Mouse (Mus musculus) kidney, postnatal 14 days (tissue): Measurements from ENCODE around the gene Tomm40l.
A peak's percentile ranks its signal among the peaks of the same experiment; 100 is the strongest.

Experiments used
- DNase-seq: peaks from one replicate; pipeline ENCODE4 v3.0.0; 2022; ENCODE audit warnings: mixed read lengths

Tomm40l gene

DNA sequence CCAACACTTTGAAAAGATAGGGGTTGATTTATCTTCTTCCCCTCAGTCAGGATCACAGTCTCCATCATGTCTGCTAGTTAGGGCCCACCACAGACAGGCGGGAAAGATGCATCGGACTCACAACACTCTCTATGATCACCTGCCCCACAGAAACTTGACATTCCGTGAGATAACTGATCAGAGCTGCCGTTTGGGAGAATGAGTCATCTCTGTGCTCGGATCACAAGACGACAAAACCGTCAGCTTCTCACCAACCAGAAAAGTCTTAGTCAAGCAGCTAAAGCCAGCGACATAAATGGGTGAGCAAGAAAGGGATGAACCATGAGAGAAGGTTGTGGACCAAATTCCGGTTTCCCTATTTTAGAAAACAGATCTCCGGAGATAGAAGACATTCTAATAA, 30.0 kb downstream of the Tomm40l start:
- no peak for DNase-seq

DNA sequence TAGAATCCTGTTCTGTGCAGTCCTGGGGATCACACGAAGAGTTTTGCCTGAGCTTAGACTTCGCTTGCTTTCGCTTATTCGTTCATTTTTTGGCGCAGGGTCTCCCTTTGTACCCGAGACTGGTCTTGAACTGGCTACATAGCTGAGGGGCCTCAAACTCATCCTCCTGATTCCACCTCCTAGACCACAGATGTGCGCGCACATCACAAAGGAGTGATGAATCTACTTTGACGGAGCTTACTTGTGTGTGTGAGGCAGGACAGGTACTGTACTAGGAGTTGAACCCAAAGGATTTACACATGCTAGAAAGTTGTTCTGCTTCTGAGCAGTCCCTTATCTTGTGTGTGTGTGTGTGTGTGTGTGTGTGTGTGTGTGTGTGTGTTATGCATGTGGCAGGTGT, 31.5 kb downstream of the Tomm40l start:
- no peak for DNase-seq

GRCm38 (mm10) chr1:171189476-171190114, 32.7 kb downstream of the Tomm40l start:
- no peak for DNase-seq

DNA sequence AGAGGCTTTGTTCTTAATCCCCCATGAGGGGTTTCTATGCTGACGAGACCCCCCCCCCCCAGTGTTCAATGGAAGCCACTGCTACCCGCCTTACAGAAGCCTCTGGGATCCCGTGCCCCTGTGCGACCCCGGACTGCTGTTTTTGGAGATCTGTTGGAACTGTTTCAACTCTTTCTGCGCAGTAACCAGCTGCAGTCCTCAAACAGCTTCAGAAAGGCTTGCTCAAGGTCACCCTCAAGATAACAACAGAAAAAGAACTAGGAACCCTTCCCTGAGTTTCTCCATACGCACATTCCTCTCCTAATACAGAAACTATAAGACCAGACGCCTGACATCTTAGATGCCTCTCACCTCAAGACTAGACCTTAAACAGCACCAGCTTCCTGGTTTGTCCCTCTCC, 33.3 kb downstream of the Tomm40l start:
- DNase-seq = peak; percentile 42

DNA sequence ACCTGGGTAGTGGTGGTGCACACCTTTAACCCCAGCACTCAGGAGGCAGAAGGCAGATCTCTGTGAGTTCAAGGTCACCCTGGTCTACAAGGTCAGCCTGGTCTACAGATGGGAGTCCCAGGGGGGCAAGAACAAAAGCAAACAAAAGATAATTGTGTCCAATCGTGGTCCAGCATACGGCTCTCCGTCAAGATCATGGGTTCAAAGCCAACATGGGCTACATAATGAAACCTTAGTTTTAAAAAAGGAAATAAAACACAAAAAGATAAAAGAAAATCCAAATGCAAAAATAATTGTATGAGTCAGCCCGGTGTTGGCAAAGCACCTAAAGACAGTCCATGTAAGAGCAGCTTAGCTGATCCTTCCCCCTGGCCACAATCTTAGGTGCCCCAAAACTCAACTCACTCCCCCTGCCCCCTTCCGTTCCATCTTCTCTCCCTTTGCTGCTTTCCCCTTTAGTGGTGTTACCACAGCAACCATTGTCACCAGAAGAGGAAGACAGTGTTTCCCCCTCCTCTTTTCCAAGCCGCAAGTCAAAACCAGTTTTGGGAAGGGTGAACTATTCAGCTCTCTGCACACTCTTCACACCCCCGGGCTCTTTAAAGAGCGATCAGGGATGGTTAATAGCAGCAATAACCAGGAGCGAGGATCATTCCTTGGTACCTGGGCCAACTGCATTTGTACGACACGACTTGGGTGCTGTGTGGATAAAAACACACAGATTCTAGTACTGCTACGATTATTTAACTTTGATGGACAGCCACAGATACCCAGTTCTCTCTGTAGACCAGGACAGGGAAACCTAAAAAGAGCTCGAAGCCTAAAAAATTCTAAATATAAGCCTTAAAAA, 34.2 kb downstream of the Tomm40l start:
- DNase-seq = no peak

DNA sequence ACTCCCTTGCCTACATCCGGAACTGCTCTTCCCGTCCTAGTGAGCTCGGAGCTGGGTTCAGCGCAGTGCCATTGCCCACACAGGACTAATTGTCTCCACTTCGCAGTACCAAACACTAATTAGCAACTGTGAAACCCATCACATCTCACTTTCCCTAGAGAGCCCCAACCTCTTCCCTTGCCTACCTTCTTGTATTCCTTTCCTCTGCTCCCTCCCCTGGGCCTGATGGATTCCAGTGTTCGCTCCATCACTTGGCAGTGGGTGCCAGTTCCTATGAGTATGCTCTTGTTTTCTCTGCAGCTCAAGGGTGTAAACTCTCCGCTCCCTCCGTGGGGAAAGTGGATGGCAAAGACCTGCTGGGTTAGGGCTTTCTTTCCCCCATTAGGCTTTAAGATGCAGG, 36.7 kb downstream of the Tomm40l start:
- DNase-seq = no peak

GRCm38 (mm10) chr1:171184314-171184713, 38.0 kb downstream of the Tomm40l start:
- peak; percentile 32 for DNase-seq

DNA sequence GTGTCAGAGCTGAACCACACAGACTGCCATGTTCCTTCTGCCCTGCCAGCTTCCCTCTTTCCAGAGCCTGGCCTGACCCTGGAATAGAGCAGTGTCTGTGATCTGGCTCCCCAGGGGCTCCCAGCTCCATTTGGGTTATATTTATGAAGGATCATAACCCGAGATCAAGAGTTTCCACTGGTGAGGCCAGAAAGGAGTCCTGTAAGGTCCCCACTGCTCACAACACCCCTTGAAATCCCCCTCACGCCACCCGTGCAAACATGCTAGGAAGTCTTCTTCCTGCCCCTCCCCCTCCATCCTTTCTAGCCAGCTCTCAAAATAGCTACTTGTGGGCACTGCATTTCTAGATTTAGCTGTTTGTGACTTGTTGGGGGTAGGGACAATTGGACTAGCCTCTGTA, 38.7 kb downstream of the Tomm40l start:
- DNase-seq = peak; percentile 54

DNA sequence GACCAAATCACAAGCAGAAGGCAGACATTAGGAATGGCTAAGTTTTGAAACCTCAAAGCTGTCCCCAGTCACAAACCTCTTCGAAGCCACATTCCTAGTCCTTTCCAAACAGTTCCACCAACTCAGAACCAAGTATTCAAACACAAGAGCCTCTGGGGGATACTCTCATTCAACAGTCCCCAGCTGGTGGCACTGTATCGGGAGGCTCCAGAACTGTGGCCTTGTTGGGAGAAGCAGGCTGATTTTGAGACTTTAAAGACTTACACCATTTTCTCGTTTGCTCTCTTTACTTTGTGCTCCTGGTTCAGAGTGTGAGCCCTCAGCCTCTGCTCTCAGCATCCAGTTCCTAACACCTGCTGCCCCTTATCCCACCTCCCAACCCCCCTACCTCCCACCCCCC, 39.3 kb downstream of the Tomm40l start:
- DNase-seq = no peak

- DNase-seq = no peak
Measured at GRCm38 (mm10) chr1:171179487-171180171, 42.7 kb downstream of the Tomm40l start.

- no peak for DNase-seq
Measured at GRCm38 (mm10) chr1:171172779-171173178, 49.5 kb downstream of the Tomm40l start.

DNA sequence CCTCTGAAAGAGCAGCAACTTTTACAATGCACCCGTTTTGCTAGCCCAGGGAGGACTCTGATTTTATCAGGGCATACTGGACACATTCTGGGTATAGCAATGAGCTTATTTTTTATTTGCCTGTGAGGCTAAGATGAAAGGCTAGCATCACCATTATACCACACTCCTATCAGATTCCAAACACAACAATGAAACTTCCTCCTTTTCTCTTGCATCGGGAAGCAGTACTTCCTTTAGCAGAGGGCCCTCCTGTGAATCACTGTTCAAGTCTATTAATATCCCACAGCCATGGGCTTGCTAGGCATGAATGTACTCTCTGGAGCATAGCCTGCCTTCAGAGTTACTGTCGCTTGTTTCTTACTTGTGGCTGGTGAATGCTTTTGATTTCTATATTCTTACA, 51.2 kb downstream of the Tomm40l start:
- DNase-seq = no peak

DNA sequence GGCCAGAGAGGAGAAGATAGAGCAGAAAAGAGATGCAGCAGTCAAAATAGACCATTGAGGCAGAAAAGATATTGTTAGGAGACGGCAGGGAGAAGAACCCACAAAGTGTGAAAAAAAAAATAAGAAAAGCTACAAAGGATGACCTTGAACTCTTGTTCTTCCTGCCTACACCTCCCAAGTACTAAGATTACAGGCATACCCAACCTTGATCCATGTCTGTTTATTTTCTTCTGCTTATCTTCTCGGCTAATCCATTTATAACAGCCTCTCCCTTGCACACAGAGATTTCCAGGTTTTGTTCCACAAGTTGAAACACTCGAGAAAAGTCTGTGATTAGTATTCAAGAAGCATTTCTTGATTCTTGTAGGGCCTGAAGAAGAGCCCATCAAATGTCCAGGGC, 52.4 kb downstream of the Tomm40l start:
- no peak for DNase-seq

DNA sequence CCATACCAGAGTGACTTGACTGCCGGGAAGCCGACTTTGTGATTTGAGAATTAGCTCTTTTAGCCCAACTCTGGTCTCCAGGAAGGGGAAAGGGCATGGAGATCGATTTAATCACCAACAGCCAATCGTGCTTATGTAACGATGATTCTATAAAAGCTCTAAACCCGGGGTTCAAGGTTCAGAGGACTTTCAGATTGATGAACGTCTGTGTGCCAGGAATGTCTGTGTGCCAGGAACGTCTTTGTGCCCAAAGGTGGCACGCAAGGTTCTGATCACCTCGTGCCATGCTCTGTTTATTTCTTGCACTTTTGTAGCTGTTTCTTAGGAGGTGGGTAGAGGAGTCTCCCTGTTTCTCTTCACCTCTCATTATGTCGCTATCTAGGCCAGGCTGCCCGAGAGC, 53.4 kb downstream of the Tomm40l start:
- DNase-seq = no peak
